In the genomic region with DNA sequence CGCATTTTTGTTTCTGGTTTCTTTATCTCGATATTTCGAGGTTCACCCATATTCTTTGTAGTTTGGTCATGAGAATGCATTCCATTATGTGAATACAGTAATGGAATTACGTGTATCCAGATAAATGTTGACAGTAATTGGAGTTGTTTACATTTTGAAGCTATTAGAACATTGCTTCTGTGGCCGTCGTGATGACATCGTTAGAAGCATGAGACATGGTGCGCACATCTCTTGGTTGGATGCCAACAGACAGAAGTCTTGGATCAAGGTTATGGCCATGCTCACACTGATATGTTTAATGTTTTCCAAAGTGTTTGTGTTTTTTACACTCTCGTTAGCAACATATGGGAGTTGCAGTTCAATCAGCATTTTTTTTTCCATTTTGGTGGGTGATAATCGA, we compare ENCODE assay signal across 15 mouse cellular contexts.
"Had no signal": no experiment of that assay in that cellular context is flagged by ENCODE, and none has a peak within 500 bp of the region (broad histone marks: within the 10 kb centered on the region; RNA-seq: fewer than 3 reads in every experiment).

No protein-coding gene starts in this region.

- H3K4me3 ChIP-seq: kidney, embryonic 15.5 days; left cerebral cortex, adult 2 months; limb, embryonic 10.5 days; liver, embryonic 15.5 days; megakaryocyte, embryonic 14.5 days; midbrain, embryonic 15.5 days; neural tube, embryonic 12.5 days had no signal

- H3K9me3 ChIP-seq: kidney, embryonic 15.5 days; limb, embryonic 10.5 days; liver, embryonic 15.5 days; midbrain, embryonic 15.5 days had no signal

- H3K27ac ChIP-seq: kidney, embryonic 15.5 days; left cerebral cortex, adult 2 months; limb, embryonic 10.5 days; liver, embryonic 15.5 days; macrophage; midbrain, embryonic 15.5 days; neural tube, embryonic 12.5 days had no signal

- H3K9ac ChIP-seq: kidney, embryonic 15.5 days; liver, embryonic 15.5 days; midbrain, embryonic 15.5 days; neural tube, embryonic 12.5 days had no signal

- H3K27me3 ChIP-seq: kidney, embryonic 15.5 days; liver, embryonic 15.5 days; megakaryocyte, embryonic 14.5 days; midbrain, embryonic 15.5 days; neural tube, embryonic 12.5 days had no signal

- DNase-seq: kidney, adult 2 months; kidney, postnatal 14 days; right cerebral cortex, postnatal 4 days; spleen, adult 18-20 months; thymus, postnatal 4 days had no signal

- ATAC-seq: midbrain, embryonic 15.5 days had no signal

- H3K4me2 ChIP-seq: kidney, embryonic 15.5 days; liver, embryonic 11.5 days; liver, embryonic 15.5 days; midbrain, embryonic 11.5 days; midbrain, embryonic 15.5 days; neural tube, embryonic 12.5 days had no signal
